Mouse (Mus musculus) E14TG2a.4 (cell line): Measurements from ENCODE around the gene Tex50.

Experiments used
- CTCF ChIP-seq: conservative IDR thresholded peaks from 2 replicates; pipeline ENCODE4 v1.5.1; 2014; ENCODE audit warnings: low read length
- NANOG ChIP-seq: IDR thresholded peaks from 2 replicates; pipeline ENCODE4 v1.6.1; 2014; ENCODE audit warnings: borderline replicate concordance, low read length, mixed read lengths
- POU5F1 ChIP-seq: IDR thresholded peaks from 2 replicates; pipeline ENCODE4 v1.6.1; 2014; ENCODE audit warnings: low read length, borderline replicate concordance

DNA sequence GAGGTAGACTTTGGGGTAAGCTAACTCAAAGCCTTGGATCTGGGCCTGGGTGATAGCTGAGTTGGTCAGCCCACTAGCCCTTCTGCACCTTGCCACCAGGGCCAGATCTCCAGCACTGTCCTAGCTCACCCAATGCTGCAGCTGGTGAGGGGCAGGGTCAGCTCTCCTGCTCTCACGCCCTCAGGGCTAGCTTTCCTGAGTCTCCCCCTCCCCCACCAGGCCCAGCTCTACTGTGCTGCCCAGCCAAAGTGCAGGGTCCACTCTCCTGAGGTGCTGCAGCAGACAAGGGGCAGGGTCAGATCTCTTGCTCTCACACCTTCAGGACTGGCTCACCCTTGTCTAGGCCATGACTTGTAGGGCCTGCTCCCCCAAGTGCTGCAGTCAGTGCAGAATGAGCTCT lies 32.7 kb downstream of the Tex50 start:
- TF ChIP-seq CTCF (no peak), POU5F1 (no peak), NANOG (no peak)
